Mouse (Mus musculus) layer of hippocampus, adult 9-10 months (tissue): ENCODE results near the gene Mif4gd.
"Not testable (repeated sequence)": the region's sequence is repeated elsewhere in the genome, so short reads cannot be mapped to it uniquely, and the experiment has no call there.

Experiments
- DNase-seq: peaks from one replicate; pipeline ENCODE4 v3.0.0; 2022; ENCODE audit warnings: low spot score

Mif4gd gene

GRCm38 (mm10) chr11:115612410-115613137, at the start of gene Mif4gd:
Gene Mif4gd, minus strand, starts transcription at chr11:115612969.
- DNase-seq: peak; percentile 48

DNA sequence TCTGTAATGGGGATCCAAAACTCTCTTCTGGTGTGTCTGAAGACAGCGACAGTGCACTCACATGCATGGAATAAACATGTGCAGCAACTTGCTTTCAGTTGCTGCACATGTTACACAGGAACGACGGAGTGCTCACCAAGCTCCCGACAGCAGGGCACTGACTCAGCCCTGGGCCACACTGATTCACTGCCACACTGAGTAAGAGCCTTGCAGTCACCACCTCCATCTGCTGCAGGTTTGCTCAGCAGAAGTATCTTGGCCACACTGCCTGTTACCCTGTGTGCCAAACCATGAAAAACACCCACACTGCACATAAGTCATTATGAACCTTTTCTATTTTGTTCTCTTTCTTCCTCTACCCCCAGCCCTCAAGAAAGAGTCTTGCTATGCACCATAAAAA, 47.6 kb upstream of the Mif4gd start:
- no peak for DNase-seq

DNA sequence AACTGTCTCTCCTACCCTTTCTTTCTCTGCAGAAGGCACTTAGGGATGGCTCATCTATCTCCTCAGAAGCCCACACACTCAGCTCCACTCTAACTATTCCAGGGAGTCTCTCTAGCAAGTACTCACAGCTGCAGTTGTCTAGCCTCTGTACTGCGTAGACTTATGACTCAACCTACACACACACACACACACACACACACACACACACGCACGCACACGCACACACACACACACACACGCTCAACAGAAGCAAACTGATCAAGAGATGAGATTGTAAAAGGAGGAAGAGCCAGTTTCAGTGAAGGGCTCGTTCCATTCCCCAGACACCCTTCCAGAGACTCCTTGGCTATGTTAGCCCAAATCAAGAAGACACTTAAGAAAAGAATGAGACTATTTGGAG, 45.8 kb upstream of the Mif4gd start:
- DNase-seq: no peak

DNA sequence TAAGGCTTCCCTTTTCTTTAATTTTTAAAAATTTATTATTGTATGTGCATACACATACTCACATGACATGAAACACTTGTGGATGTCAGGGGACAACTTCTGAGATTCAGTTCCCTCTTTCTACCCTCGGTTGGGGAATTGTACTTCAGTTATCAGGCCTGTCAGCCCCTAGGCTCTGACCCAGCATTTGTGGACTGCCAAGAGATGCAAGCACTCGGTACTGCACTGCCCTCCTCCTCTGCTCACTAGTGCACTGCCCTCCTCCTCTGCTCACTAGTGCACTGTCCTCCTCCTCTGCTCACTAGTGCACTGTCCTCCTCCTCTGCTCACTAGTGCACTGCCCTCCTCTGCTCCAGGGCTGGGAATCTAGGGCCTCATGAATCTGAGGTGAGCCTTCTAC, 41.4 kb upstream of the Mif4gd start:
- no peak for DNase-seq

DNA sequence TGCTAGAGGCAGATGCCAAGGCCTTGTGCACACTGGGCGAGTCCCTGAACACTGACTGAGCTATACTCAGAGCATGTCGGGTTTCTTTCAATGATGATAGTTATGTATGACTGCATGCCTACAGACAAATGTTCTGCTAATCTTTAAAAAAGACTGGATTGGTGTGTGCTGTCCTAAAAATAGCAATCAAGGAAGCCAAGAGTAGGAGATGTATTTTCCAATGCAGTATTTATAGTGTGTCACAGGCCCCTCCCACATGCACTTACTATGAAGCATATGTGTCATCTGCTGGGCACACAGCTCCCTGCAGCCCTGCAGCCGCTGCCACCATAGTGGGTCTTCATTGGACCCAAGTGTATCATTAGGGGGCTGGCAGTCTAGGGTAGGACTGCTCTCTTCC, 40.4 kb upstream of the Mif4gd start:
- no peak for DNase-seq

GRCm38 (mm10) chr11:115651680-115652079, 38.9 kb upstream of the Mif4gd start:
- no peak for DNase-seq

DNA sequence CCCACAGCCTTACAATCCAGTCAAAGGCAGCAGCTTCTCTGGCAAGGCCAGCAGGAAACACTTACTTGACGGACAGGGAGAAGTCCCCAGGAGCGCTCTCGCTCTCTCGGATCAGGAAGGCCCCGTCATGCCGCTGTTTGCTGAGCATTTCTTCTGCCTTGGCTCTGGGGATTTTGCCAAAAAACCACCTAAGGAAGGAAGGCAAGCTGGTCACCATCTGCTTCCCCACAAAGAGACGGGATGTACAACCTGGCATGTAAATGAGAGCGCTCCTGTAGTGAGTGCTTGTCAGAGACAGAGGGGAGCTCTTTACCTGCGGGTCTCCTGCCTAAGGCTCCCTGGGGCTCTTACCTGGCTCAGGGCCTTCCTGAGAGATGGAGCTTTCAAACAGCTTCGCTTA, 36.9 kb upstream of the Mif4gd start:
- DNase-seq: no peak

- DNase-seq: peak; percentile 62
These were observed 34.7 kb upstream of the Mif4gd start for GRCm38 (mm10) chr11:115647459-115647858.

GRCm38 (mm10) chr11:115646439-115646838, 33.7 kb upstream of the Mif4gd start:
- DNase-seq: no peak

DNA sequence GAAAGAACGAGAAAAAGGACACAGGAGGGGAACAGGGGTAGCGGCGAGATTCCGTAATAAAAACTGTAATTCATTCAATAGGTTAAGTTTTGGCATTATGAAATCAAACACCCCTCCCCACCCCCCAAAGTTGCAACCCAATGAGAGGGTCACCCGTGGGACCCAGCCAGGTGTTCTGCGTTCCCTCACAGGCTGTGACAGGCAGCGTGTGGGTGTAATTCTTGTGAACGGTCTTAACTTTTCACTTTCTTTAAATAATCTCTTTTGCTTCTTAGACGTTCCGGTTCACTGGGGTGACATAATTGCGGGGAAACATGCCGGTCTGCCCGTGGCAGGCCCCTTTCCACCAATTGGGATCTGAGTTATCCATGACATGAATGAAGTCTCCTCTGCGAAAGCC, 32.7 kb upstream of the Mif4gd start:
- DNase-seq: not testable (repeated sequence)

DNA sequence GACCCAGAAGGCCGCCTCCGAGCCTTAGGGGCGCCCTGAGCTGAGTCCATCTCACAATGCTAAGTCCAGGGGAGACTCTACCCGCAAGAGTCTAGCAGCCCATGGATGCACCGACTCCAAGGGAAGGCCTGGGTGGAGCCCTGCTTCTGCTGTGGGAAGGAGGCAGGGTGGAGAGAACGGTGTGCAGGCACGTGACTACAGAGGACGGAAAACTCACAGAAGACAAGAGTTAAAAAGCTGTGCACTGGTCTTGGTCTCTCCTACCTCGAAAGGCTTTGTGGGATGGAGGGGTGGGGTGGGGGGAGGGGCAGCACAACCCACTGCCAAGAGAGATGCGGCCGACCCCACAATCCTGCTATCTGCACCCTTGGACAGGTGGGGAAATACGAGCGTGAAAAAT, 31.5 kb upstream of the Mif4gd start:
- no peak for DNase-seq

- no peak for DNase-seq
These were observed 30.5 kb upstream of the Mif4gd start for GRCm38 (mm10) chr11:115643265-115643664.

DNA sequence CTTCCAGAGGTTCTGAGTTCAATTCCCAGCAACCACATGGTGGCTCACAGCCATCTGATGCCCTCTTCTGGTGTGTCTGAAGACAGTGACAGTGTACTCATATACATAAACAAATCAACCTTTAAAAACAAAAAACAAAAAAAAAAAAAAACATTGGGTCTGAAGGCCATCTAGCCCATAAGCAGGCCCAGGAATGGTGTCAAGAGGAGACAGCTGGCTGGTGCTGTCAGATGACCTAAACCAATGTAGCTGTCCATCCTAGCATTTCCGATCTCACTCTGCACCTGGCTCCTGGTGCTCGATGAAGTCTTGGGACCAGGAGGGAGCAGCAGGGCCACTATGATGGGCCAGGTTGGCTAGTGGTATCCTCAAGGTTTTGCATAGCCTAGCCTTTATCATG, 29.9 kb upstream of the Mif4gd start:
- DNase-seq: no peak

GRCm38 (mm10) chr11:115641664-115642036, 28.9 kb upstream of the Mif4gd start:
- no peak for DNase-seq

DNA sequence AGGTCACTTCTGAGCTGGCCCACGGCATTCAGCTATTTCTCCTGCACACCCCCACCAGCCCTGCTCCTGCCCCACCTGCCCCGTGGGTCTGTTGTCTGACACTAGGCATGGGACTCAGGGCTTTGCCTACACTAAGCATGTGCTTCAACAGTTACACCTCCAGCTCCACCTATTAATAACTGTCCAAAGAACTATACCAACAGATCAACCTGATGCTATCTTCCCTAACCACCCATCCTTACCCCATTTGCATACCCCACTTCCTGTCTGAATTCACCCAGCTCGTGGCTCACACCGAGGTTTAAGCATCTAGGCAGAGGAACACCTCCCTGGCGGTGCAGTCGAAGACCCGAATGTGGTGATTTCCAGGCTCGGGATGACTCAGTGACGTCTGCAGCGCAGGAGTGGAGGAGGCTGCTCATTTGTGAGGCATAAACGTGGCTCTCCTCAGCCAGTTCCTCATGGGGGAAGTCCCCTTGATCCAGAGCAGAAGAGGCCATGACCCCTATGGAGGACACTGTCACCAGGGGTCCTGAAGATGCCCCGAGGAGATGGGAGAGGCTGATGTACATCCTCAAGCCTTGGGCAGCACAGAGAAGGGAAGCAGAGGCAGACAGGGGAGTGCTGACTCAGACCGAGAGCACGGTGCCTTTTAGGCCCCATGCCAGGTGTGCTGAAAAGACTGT, 28.4 kb upstream of the Mif4gd start:
- no peak for DNase-seq

DNA sequence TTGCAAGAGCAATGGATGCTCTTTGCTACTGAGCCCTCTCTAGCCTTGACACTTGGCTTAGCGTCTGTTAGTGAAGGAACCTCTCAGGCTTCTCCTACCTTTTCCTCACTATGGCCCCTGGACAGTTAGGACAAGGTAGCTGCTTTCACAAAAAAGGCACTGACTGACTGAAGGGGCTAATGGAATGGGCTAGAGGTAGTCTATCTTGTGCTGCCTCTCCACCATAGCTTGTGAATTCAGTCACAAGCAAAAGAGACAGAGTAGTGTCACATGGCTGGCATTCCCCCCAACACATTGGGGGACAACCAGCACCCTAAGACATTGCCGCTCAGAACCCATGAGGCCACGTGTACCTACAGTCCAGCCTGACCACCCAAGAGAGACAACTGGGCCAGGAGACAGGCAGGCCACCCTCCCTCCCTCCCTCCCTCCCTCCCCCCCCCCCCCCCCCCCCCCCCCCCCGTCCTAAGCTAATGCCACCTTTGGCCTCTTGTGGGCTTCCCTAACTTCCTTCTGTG, 27.6 kb upstream of the Mif4gd start:
- no peak for DNase-seq

GRCm38 (mm10) chr11:115639540-115639939, 26.8 kb upstream of the Mif4gd start:
- no peak for DNase-seq

DNA sequence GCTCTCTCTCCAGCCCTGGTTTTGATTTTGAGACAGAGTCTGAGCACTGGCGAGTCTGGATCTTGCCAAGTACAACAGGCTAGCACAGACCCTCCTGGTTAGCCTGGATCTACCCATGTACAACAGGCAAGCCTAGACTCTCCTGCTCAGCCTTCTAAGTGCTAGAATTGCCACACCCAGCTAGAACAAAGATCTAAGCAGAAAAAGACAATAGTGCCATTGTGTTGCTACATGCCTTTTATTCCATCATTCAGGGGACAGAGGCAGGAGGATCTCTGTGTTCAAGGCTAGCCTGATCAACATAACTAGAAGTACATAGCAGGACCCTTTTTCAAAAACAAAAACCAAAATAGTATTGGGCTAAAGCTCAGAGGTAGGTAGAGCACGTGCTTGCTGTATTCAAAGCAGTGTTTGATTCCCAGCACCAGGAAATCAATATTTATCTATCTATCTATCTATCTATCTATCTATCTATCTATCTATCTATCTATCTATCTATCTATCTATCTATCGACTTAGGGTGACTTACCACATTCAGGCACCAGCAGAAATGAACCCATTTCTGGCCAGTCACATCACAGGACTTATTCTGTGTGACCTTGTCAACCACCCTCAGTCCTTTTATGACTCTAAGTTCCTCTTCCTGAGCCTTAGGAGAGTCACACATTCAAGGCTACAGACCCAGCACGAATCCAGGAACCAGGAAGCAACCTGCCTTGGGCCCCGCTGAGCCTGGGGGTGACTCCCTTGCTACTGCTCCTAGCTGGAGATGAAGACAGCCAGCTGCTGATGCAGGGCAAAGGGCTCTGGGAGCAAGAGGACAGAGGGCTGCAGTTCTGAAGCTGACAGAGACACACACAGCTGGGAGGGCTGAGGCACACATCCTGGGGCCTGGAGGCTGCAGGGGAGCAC, 26.0 kb upstream of the Mif4gd start:
- no peak for DNase-seq

DNA sequence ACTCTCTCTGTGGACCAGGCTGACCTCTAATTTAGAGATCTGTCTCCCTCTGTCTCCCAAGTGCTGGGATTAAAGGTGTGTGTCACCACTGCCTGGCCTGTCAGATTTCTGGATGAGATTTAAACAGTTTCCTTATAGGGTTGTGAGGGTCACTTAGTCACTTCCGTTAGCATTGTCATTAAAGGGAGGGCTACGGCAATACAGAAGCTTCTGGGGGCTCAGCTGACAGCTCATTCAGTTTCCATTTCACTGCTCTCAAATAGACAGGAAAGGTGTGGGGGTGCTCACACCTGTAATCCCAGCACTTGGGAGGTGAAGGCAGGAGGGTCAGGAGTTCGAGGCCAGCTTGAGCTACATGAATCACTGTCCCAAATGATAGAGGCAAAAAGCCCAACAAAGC, 24.2 kb upstream of the Mif4gd start:
- DNase-seq: no peak

- DNase-seq: no peak
These were observed 22.7 kb upstream of the Mif4gd start for GRCm38 (mm10) chr11:115635484-115635883.

DNA sequence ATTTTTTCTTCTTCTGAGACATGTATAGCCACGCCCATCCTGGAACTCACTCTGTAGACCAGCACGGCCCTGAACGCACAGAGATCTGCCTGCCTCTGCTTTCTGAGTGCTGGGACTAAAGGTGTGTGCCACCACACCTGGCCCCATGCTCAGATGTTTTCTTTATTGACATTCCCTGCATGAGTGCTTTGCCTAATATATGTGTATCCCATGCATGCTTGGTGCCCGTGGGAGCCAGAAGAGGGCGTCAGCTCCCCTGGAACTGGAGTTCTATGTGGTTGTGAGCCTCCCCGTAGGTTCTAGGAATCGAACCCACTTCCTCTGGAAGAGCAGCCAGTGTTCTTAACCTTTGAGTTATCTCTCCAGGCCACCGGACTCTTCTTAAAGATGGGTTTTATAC, 22.3 kb upstream of the Mif4gd start:
- DNase-seq: no peak

DNA sequence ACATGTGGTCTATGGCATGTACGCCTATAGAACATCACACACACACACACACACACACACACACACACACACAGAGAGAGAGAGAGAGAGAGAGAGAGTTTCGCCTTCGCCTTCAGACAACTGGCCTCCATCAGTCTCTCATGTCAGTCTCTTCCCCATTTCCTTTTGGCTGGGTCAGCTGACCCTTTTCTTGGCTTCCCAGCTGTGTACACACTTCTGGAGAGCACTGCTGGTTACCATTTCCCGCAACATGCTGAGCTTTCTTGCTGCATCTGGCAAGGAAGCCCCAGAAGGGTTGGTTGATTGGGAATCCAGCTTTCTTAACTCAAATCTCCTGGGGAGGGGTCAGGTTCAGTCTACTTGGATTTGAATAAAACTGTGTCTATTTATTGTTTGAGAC, 21.3 kb upstream of the Mif4gd start:
- DNase-seq: no peak

GRCm38 (mm10) chr11:115632862-115633261, 20.1 kb upstream of the Mif4gd start:
- DNase-seq: no peak
